Mouse (Mus musculus): ENCODE data around the gene Cdyl.

The Cdyl gene

GRCm38 (mm10) chr13:35851581-35851980 is 191.9 kb downstream of the Cdyl start:
- DNase-seq, result no peak

GRCm38 (mm10) chr13:35852851-35853575 is 193.4 kb downstream of the Cdyl start:
- DNase-seq, result no peak

GRCm38 (mm10) chr13:35857486-35857885 is 197.9 kb downstream of the Cdyl start:
- no peak for DNase-seq

GRCm38 (mm10) chr13:35860916-35861315 is 201.3 kb downstream of the Cdyl start:
- DNase-seq, result no peak

DNA sequence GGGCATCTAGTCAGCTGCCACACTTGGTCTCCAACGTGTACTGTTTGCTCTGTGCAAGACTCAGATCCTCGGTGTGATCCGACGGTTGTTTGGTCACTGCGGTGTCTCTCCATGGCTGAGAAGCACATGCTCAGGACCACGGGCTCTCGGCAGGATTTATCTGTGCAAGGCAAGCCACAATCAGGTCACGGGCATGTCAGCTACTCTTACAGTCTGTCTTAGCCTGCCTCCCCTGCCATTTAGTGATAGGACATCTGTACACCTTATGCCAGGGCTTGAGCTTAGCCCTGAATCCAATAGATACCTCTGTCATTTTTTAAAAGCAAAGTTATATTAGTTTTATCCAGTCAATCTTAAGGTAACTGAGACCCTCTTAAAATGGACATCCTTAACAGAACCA is 211.0 kb downstream of the Cdyl start:
- no peak for DNase-seq

- DNase-seq, result no peak
Observed at GRCm38 (mm10) chr13:35871107-35871506, 211.5 kb downstream of the Cdyl start.

DNA sequence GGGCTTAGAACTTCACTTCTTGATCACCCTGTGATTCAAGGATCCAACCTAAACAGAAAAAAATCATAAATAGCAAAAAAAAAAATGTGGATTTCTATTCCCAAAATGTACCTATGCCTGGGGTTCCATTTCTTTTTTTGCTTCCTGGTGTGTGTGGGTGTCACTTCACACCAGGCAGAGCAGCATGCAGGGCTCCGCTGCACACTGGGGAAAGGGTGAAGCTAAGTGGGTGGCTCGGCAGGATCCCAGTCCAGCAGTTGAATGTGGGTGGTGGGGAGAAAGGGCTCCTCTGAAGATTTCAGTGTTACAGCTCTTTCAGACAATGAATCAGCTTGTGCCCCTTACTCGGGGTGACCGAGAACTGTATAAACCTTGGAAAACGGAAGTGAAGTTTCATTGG is 215.8 kb downstream of the Cdyl start:
- DNase-seq, result no peak

DNA sequence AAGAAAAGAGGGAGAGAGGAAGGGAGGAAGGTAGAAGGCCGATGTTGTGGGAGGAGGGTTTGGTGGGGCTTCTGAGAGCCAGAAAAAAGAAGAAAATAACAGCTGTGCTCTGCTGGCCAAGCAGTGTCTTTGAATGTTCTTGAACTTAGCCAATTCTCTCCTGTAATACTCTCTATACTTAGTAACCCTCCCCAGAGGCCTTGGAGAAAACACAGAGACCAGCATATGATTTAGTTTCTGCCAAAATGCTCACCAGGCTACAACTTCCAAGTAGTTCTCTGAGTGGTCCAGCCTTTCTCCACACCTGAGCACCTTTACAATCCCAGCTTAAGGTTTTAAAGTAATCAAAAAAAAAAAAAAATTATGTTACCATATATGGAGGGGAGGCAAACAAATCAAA is 218.6 kb downstream of the Cdyl start:
- no peak for DNase-seq

- no peak for DNase-seq
Observed at GRCm38 (mm10) chr13:35879068-35879467, 219.4 kb downstream of the Cdyl start.

- DNase-seq, result no peak
Observed at GRCm38 (mm10) chr13:35879519-35879918, 219.9 kb downstream of the Cdyl start.

DNA sequence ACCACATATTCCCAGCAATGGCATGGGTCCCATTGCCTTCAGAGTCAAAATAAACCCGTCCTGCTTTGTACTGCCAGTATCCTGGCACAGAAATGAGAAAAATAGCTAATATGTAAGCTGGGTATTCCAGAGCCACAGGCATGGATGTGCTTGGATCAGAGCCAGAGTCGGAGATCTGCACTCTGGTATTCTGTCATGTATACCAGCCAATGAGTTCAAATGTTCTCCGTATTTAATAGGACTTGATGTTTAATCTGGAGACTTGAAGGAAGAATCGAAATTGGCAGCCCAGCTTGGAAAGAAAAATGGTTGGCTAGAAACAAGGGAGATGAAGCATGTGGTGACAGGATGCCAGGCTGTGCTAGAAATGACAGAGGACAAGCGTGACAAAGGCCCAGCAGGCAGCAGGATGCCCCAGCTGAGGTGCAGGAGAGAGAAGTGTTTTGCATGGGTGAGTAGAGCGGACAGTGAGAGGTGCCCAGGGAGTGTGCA is 221.0 kb downstream of the Cdyl start:
- no peak for DNase-seq

DNA sequence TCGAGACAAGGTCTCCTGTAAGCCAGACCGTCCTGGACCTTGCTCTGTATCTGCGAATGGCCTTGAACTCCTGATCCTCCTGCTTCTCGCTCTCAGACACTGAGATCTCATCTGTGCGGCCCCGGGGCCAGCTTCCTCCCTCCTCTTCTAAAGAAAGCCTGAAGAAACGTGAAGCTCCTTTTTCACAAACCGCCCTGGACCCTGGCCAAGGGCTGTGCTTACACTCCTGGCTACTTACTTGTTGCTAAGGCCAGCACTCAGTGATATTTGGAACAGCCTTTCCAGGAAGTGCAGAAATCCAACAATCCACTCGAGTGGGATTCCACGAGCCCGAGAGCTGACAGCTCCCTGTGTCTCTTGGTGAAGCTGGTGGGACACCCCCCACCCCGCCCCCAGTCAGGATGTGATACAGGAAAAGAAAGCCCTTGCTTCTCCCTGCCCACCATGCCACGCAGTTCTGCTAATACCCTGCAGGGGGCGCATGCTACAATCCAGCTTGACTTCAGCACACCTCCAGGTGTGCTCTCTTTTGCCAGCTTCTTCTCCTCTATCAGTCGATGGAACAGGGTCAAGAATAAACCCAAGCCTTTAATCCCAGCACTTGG is 226.6 kb downstream of the Cdyl start:
- peak; percentile 67 for DNase-seq

DNA sequence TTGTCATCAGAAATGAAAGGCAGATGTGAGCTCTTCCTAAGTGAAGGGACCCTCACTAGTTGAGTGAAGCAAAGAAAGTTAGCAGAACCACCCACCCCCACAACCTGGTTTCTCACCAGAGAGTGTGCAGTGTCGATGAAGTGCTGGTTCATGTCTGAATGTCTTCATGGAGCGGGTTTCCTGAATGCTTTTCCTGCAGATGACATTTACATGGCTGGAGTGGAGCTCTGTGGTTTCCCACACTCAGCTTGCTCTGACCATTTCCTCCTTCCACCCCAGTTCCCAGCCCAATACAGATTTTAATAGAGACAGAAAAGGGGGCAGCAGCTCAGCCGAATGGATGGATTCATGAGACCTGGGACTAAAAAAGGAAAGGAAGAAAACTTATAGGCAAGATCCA is 233.2 kb downstream of the Cdyl start:
- no peak for DNase-seq

- no peak for DNase-seq
Observed at GRCm38 (mm10) chr13:35905378-35905777, 245.7 kb downstream of the Cdyl start.

DNA sequence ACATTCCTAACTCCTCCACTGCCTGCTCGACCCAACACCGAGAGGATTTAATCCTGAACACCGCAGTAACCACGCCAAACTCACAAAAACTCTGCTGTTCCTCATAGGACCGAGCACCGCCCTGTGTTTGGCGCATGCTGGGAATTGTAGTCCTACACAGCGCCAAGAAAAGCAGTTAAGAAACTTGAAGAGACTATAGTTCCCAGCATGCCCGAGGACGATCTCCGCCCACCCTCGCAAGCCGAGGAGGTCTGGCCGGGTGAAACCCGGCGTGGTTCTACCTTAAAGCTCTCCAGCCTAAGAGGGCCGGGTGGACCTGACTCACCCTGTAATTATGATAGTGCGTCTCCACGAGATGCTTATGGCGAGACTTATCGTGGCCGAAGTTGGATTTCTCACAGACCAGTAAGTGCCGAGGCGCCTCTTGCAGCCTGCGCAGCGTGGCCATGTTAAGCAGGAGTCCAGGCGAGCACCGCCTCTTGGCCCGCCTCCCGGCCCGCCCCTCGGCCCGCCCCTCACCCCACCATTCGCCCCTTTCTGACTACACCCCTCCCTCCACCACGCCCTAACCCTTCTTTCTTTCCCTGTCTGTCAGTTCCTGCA is 246.3 kb downstream of the Cdyl start, which contains the start of gene Rpp40:
Gene Rpp40, minus strand, starts transcription at position 481 of the 603 bp plus-strand sequence.
- DNase-seq, result peak; percentile 88

DNA sequence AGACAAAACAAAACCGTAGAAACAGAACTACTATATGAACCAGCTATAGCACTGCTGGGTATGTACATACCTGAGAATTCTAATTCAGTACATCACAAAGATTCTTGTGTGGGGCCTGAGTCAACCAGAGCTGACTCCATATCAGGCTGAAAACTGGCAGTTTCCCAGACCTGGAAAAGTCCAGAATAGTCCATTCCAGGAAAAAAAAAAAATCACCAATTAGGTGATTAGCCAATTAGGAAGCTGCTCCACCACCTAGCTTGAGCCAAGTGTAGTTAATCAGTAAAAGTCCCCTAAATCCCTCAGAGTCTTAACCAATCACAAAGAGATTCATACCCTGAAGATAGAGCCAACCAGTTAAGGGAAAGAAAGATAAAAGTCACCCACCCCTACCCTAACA is 251.8 kb downstream of the Cdyl start:
- no peak for DNase-seq

Measured in thymus, postnatal 4 days (tissue).